Mouse (Mus musculus): ENCODE results near the gene Gpc5. TPM values are rescaled to one million over a fixed set of nuclear protein-coding genes. Genes with fewer than 3 reads are reported as not detected.

Gpc5 gene
- total RNA-seq, 2 experiments from 2014 or later, result not detected

DNA sequence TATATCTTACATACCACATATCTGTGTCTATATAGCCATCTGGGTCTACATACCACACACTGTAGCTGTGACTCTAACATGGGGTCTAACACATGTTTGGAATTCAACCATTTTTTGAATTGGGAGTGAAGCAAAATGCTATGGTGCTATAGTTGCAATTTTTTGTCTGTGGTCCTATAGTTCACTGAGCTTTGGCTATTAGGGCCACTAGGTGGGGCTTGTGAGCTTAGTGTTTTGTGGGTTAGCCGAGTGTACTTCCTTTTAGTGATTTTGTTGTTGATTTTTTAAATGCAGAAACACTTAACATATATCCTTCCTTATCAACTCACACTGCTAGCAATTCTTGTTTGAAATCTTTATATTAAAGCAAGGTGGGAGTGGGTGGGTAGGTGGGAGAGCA is 727.0 kb downstream of the Gpc5 start:
- peak; percentile 90 for ATAC-seq (replicated peaks; ENCODE audit: poor library complexity)

DNA sequence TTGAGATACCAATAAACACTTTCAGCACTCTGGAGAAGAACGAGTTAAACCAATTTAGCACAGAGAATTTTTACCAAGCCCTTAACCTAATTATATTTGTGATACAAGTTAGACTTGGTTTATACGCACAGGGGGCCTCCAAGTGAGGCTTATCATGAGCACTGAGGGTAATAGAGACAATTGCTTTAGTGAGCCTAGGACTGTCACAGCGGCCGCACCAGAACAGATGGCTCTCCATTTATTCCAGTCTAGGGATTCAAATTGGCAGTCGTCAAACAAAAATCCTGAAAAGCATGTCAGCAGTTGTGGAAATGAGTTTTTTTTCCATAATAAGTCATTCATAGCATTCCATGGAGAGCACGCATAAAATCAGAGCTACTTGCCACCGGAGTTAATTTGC is 729.6 kb downstream of the Gpc5 start:
- no peak for ATAC-seq (replicated peaks; ENCODE audit: poor library complexity)

DNA sequence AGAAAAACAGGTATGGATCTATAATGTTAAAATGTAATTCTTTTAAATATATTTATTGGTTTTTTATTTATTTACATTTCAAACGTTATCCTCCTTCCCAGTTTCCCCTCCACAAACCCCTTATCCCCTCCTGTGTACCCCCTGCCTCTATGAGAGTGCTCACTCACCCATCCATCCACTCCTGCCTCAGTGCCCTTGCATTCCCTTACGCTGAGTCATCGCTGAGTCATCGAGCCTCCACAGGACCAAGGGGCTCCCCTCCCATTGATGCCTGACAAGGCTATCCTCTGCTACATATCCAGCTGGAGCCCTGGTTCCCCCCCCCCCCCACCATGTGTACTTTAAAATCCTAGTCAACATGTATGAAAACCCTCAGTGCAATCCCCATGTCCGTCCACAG is 738.5 kb downstream of the Gpc5 start:
- no peak for ATAC-seq (replicated peaks; ENCODE audit: poor library complexity)

DNA sequence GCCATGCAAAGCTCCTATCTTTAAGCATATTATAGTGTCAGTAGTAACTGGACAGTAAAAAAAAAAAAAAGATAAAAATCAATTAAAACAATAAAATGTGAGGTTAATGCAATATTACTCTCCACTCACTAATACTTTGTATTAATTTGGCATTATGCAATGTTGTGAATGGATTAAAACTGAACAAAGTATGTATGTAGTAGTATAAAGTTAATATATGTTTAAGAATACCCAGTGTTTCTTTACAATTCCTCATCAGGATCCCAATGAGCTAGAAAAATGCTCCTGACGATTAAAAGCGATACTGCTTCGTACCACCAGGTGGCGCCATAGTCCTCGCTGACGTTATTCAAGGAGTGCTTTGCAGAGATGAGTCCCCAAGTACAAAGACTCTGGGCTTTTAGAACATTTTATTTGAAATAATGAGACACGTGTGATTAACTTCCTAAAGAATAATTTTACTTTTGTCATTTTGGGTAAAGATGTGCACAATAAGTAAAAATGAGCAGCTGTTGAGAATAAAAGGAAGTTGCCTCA is 739.3 kb downstream of the Gpc5 start:
- peak; percentile 99 for ATAC-seq (replicated peaks; ENCODE audit: poor library complexity)

DNA sequence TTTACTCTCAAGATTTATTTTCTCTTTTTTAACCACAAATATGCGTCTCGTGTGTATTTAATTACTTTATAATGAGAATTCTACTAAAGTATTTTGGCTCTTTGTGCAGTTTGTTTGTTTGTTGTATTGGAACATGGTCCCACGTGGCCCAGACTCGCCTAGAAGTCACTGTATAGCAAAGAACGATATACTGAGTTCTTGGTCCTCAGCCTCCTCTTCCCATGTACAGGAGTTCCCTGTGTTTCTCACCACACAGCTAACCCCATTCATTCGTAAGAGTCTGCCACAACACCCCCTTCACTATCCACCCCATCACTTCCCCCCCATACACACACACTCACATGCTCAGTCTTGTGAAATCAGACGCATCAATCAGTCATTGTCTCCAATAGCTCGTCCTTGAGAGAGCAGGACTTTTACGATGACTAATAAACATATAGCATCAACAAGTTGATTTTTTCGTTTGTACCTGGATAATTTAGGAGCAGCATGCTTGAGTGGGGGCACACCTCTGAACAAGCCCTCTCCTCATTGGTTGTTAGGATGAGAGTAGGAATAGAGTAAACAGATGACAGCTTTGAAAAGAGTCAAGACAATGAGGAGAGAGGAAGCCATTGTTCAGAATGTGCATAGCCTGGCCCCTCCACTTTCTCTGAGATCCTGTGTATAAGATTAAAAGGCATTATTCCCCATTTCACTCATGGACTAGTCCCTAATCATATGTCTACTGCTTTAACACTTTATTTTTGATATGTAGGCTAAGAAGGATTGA is 740.0 kb downstream of the Gpc5 start:
- no peak for ATAC-seq (replicated peaks; ENCODE audit: poor library complexity)

DNA sequence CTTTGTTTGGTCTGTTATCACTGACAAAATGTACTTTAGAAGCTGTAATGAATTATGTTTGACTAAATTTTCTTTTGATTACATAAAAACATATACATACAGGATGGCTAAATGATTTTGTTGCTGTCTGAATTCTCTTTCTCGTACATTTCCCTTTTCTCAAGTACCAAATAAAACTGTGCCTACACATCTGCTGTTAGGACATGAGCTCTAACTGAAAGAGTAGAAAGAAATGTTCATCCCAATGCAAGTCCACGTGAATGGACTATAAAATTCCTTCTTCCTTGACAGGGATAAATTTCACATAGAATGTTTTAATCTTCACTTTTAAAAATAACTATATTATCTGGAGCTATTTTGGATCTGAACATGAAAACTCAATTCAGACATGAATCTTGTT is 751.8 kb downstream of the Gpc5 start:
- ATAC-seq (replicated peaks; ENCODE audit: poor library complexity), result no peak

DNA sequence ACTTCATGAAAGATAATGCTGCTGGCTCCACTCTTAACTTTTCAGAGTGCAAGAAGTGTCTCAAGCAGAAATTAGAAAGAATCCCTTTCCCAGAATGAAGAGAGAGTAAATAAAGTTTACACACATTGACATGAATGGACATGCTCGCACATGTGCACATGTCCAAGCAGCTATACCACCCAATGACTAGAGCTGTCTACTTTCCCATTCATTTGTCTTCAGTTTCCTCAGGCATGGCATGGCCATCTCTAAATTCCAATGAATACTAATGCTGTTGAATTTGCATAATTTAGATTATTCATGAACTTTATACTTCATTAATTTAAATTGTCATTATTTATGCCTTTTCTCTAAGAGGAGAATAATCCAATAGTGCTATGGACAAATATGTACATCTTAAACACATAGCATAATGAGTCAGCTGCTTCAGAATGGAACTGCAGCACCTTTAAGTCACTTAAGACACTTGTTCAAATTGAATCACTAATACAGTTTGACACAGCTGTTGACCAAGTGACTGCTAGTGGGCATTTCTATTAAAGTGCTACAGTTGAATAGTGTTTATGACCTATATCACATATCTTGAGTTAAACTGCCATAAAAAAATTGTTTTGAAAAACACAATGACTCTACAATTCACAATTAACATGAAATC is 752.9 kb downstream of the Gpc5 start:
- ATAC-seq (replicated peaks; ENCODE audit: poor library complexity), result no peak

DNA sequence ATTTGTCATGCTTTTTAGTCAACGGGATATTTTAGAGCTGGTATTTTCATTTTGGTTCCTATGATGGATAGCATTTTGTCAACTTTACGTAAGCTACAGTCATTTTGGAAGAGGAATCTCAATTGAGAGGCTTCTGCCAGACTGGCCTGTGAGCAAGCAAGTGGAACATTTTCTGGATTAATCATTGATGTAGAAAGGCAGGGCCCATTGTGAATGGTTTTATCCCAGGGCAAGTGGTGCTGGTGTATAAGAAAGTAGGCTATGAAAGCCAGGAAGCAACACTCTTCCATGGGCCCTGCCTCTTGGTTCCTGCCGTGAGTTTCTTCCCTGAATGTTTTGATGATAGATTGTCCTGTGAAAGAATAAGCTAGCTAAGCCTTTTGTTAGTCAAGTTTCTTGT is 777.1 kb downstream of the Gpc5 start:
- no peak for ATAC-seq (replicated peaks; ENCODE audit: poor library complexity)

DNA sequence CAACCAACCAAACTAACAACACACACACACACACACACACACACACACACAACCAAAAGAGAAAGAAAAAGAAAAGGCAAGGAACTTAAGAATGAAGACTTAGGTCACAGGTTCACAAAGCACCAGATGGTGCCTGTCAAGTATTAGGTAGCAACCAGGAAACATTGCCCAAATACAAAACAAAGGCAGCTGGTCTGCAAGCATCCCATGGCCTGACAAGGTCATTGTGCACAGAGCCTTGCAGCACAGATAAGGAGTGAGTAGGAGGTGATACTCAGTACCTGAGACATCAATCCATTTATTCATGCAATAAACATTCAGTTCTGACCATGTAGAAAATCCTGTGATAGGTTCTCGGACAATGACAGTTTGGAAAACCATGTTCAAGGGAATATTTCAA is 884.0 kb downstream of the Gpc5 start:
- no peak for ATAC-seq (replicated peaks; ENCODE audit: poor library complexity)

DNA sequence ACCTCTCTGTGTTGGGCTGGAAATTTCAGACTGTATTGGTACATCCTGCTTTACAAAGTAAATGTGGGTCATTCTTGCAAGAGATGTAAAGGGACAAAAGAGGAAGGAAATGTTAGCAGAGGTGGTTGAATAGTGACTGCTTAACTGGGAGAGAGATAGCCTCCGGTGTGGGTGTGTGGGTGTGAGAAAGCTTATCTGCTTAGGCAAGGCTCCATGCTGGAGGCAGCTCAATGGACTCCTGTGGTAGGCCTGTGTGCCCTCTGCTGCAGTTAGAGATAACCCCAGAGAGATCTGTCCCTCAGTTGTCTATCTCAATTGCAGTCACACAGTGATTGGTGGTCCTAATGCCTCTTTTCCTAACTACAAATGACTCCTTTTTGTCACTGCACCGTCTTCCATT is 887.2 kb downstream of the Gpc5 start:
- peak; percentile 100 for ATAC-seq (replicated peaks; ENCODE audit: poor library complexity)

DNA sequence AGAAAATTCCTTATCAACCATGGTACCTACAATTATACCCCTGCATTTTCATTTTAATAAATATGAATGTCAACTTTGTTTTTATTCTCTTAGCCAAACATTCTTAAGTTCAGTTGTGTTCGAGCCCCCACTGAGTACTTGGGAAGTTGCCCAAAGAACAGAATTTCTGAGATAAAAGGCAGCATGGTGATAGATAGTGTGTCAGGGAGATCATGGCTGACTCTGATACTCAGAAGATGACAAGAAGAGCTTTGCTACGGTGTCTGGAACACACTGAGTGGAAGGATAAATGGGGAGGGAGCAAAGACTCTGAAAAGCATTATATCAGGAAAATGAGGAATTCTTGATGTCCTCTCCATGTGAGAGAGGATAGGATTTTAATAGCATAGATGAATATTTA is 898.7 kb downstream of the Gpc5 start:
- no peak for ATAC-seq (replicated peaks; ENCODE audit: poor library complexity)

DNA sequence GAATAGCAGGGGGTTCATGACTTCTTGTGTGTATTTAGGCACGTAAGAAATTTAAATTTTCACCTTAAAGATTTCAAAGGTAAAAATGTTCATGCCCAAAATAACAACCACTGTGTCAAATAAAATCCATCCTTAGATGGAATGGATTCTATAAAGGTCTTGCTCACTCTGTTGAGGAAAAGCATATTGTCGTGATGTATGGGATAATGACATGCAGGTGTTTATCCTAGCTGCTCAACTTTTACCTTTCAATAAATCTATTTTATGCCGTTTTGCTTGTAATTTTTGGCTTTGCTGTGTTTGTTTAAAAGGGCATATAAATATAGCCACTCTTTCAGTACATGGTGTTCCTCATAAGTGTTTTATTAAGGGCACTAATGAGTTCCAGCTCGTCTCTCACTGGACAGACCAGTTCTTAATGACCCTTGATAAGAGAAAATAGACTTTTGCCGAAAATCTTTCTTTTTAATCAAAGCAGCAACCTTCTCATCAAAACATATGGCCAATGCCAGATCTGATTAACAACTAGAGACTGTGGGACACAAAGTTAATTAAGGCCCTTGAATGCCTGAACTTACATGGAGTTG is 901.6 kb downstream of the Gpc5 start:
- no peak for ATAC-seq (replicated peaks; ENCODE audit: poor library complexity)

DNA sequence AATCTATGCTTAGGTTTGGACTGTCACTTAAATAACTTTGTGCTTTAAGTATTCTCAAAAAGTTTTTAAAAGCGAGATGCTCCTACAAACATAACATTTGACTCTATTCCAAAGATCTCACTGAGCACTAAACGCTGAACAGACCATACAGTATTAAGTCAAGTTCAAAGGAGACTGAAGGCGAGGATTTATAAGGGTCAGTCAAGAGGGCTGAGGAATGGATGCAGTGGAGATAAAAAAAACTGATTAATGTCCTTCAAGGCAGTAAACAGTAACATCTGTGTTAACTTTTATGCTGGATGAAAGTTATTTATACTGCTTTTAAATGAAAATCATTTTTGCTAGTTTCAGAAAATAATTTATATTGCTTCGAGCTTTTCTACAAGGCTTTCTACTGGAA is 906.9 kb downstream of the Gpc5 start:
- no peak for ATAC-seq (replicated peaks; ENCODE audit: poor library complexity)

DNA sequence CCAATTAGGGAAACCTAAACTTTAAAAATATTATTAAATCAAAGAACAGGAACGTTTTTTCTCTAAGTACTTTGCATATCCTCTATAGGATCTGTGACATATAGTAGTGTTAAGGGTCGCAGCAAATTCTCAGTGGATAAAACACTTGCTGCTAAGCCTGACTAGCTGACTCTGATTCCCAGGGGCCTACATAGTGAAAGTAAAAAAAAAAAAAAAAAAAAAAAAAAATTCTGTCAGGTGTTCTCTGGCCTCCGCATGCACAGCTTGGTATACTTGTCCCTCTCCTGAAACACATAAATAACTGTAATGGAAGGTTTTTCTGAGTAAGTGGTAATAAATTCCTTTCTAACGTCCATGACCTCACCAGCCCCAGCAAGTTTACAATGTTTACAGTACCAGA is 995.0 kb downstream of the Gpc5 start:
- ATAC-seq (replicated peaks; ENCODE audit: poor library complexity), result no peak

DNA sequence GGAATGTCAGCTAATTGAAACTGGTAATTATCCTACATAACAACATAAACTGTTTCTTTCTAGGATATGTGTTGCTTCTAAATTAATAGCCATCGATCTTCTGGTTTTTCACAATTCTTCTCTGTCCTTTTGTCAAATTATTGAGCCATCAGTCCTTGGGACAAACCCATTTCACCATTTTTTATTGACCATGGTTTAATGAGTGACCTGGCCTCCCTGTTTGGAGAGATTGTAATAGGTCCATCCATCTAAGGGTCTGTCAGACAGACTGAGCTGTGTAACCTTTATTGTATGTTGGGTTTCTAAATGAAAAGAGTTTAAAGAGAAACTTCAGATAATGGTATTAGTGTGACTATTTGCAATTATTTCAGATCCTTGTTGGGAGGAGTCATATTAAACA is 1035.9 kb downstream of the Gpc5 start:
- no peak for ATAC-seq (replicated peaks; ENCODE audit: poor library complexity)

DNA sequence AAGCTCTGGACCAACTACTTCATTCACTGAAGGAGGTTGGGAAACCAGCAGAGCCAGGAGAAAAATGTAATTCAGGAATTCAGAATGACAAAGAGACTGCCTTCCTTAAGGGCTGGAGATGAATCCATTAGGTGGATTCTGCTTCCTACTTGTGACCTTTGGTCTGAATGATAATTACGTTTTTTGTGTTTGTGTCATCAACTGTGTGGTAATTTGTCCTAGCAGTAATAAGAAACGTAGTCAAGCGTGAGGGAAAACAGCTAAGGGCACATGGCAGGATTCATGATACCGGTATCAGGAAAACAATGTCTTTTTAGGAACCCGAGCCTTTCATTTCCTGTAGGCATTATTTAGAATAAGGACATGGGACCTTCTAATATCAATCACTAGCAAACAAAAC is 1045.3 kb downstream of the Gpc5 start:
- no peak for ATAC-seq (replicated peaks; ENCODE audit: poor library complexity)

DNA sequence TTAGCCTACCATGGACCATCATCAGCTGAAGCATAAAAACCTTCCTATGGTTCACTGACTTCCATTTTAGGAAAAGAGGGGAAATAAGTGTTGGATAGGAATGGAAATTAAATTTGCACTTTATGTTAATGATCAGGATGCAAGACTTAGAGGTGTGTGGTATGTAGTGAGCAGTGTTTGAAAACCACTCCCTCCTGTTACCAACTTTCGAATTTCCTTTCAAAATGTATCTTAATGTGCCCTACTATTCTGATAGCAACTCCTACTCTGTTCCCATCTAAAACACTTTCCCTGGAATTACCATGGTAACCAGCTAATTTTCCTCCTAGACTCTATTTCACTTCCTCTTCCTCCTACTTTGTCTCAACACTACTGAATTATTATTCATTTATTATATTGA is 1045.8 kb downstream of the Gpc5 start:
- no peak for ATAC-seq (replicated peaks; ENCODE audit: poor library complexity)

DNA sequence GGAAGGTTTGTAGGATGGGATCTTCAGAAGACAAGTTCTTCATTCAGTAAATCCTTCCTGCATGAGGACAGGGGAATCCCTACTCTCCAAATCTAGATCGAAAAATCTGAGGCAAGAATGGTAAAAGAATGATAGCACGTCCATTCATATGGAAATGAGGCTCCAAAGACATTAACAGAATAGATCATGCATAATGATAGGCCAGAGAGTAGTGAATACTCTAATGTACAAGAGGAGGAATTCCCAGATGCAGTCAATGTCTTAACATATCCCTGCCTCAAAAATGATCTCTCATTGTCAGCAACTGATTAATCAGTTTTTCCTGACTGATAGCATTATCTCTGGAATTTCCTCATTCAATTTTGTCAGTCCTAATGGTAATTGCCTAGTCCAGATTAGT is 1070.6 kb downstream of the Gpc5 start:
- no peak for ATAC-seq (replicated peaks; ENCODE audit: poor library complexity)

DNA sequence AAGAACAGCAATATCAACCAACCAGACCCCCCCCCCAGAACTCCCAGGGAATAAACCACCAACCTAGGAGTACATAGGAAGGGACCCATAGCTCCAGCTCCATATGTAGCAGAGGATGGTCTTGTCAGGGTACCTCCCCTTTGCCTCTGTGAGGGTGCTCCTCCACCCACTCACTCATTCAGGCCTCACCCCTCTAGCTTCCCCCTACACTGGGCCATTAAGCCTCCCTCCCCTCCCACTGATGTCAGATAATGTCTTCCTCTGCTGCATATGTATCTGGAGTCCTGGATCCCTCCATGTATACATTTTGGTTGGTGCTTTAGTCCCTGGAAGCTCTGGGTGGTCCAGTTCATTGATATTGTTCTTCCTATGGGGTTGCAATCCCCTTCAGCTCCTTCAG is 1075.4 kb downstream of the Gpc5 start:
- no peak for ATAC-seq (replicated peaks; ENCODE audit: poor library complexity)

DNA sequence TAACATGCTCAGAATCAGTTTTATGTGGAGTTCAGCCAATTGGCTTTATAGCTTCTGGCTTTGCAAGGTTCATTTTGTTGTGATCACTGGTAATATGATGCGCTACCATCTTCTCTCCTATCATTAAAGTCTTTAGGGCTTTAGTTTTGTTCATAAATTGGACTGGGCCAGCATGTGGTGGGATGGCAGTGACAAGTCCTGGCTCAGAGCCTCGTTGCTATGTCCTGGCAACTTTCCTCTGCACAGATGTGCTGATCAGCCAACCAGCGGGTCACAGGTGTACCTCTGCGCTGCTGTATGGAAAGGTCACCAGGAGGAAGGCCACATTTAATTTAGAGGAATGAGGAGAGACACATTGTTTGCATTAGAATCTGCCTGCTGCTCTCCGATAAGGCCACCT is 1077.1 kb downstream of the Gpc5 start:
- no peak for ATAC-seq (replicated peaks; ENCODE audit: poor library complexity)

DNA sequence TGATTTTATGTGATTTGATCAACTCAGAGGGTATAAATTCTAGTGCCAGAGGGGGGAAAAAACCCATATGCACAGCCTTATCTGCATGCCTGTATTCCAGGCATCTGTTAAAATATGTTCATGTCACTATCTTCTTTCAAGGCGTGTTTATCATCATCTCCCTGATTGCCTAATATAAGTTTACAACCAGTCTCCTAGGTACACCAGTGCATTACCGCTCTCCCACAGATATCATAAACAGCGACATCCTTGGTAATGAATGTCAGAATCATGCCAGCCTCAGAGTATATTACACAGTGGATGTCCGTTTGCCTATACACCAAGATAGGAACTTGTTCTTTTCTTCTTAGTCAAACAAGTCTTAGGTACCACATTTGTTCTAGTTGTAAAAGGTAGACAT is 1095.0 kb downstream of the Gpc5 start:
- ATAC-seq (replicated peaks; ENCODE audit: poor library complexity), result no peak

DNA sequence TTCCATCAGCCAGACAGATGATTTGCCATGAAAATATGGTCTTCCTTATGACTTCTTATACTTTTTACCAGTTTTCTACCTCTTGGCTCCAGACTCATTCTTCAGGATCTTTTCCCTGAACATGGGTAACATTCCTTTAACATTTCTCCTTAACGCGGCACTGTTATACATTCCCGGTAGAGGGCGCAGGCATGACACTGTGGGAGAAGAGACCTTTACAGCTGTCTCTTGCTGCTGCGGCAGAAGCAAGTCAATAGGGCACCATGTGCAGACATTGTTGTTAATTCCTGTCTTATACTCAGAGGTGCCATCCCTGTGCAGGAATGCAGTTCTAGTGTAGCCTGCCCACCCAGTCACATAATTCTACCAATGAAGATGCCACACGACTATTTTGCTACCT is 1115.0 kb downstream of the Gpc5 start:
- peak; percentile 96 for ATAC-seq (replicated peaks; ENCODE audit: poor library complexity)

Data from megakaryocyte progenitor cell, adult 5-6 weeks (primary cell).